Mouse (Mus musculus) midbrain, embryonic 14.5 days (tissue): ENCODE data around the gene Pcgf3. TPM values are rescaled to one million over a fixed set of nuclear protein-coding genes. Genes with fewer than 3 reads are reported as not detected.

Source experiments
- ATAC-seq: fragments of 200-750 bp; cut with Nextera tagmentation; 2 replicates; pipeline ENCODE4 v1.8.0; 2017; ENCODE audit warnings: moderate number of reproducible peaks, moderate library complexity; ENCODE audit not compliant: low FRiP score, low TSS enrichment
- DNase-seq: peaks from one replicate; pipeline ENCODE4 v3.0.0-alpha.2; 2015
- H3K27ac ChIP-seq: fragments of 300-500 bp; sonication (generic); replicated peaks from 2 replicates; pipeline ENCODE4 v1.5.1; 2014; ENCODE audit warnings: mild to moderate bottlenecking, low read depth, low read length, moderate library complexity
- H3K27me3 ChIP-seq: fragments of 300-500 bp; sonication (generic); 2 replicates; pipeline ENCODE4 v1.6.1; 2014; ENCODE audit warnings: low read length, control low read depth, mixed read lengths; ENCODE audit not compliant: control insufficient read depth, insufficient read depth
- H3K36me3 ChIP-seq: fragments of 300-500 bp; sonication (generic); 2 replicates; pipeline ENCODE4 v1.6.1; 2014; ENCODE audit warnings: low read length, control low read depth; ENCODE audit not compliant: control insufficient read depth, insufficient read depth
- H3K4me1 ChIP-seq: fragments of 300-500 bp; sonication (generic); 2 replicates; pipeline ENCODE4 v1.6.1; 2014; ENCODE audit warnings: mild to moderate bottlenecking, antibody characterized with exemption, low read length, control low read depth; ENCODE audit not compliant: control insufficient read depth, insufficient read depth
- H3K4me2 ChIP-seq: fragments of 300-500 bp; sonication (generic); 2 replicates; pipeline ENCODE4 v1.6.1; 2014; ENCODE audit warnings: mild to moderate bottlenecking, low read length, moderate library complexity
- H3K4me3 ChIP-seq: fragments of 300-500 bp; sonication (generic); replicated peaks from 2 replicates; pipeline ENCODE4 v1.5.1; 2014; ENCODE audit warnings: low read depth, low read length
- H3K9ac ChIP-seq: fragments of 300-500 bp; sonication (generic); replicated peaks from 2 replicates; pipeline ENCODE4 v1.6.1; 2014; ENCODE audit warnings: mild to moderate bottlenecking, low read length, moderate library complexity
- H3K9me3 ChIP-seq: fragments of 300-500 bp; sonication (generic); 2 replicates; pipeline ENCODE4 v1.6.1; 2016; ENCODE audit warnings: low read length, control low read depth, mixed read lengths; ENCODE audit not compliant: control insufficient read depth
- WGBS: fragments of 180-500 bp; shearing (Covaris S2); extraction: QIAGEN DNeasy Blood & Tissue Kit; methylation state at CpG from one replicate; pipeline ENCODE4 v1.1.7; 2014; 5-methylcytosine and 5-hydroxymethylcytosine counted together
- polyA plus RNA-seq: library from polyadenylated mRNA; unstranded; fragments of >200 nt; fragmentation: Nextera tagmentation; extraction: Ambion mirVana; gene quantifications from 2 replicates; pipeline ENCODE4 v1.2.1, GENCODE M21; 2014

Gene Pcgf3
- polyA plus RNA-seq, 1 experiment from 2014 or later = 35.2 TPM

- H3K4me3 ChIP-seq = no peak overlapping the region
- no peak overlapping the region for H3K27ac ChIP-seq
- H3K4me2 ChIP-seq = no peak overlapping the region
- no peak for DNase-seq
- peaks cover 14% of the 10 kb centered on the region; the same call in 1 of the 2 replicates for H3K27me3 ChIP-seq
- WGBS = 91% methylated on average over 3 of the region's 3 CpGs
- no peak overlapping the region for H3K9ac ChIP-seq
- H3K4me1 ChIP-seq = peaks cover 4% of the 10 kb centered on the region; the same call in 1 of the 2 replicates
- no peaks in the 10 kb centered on the region for H3K9me3 ChIP-seq
- H3K36me3 ChIP-seq = no peaks in the 10 kb centered on the region
- no peak for ATAC-seq
These were observed 14.1 kb upstream of the Pcgf3 start for GRCm38 (mm10) chr5:108446973-108447372.

- WGBS = 87% methylated on average over 7 of the region's 7 CpGs
- no peak overlapping the region for H3K4me3 ChIP-seq
- ATAC-seq = no peak
These were observed 13.2 kb upstream of the Pcgf3 start for GRCm38 (mm10) chr5:108447857-108448256.

GRCm38 (mm10) chr5:108448785-108449668 lies 12.0 kb upstream of the Pcgf3 start, which contains the start of gene Mfsd7a:
TSS of gene Mfsd7a (minus strand) at chr5:108448891.
- 14% methylated on average over 24 of the region's 24 CpGs for WGBS
- H3K9me3 ChIP-seq = no peaks in the 10 kb centered on the region
- peak within 1 kb of the TSS; percentile 17 for H3K4me3 ChIP-seq
- no peaks in the 10 kb centered on the region for H3K36me3 ChIP-seq
- H3K4me1 ChIP-seq = peaks cover 4% of the 10 kb centered on the region; the same call in 1 of the 2 replicates
- H3K4me2 ChIP-seq = peak within 1 kb of the TSS; percentile 50
- H3K9ac ChIP-seq = peak within 1 kb of the TSS; percentile 9; the same call in 1 of the 2 replicates
- ATAC-seq (no peak), DNase-seq (peak; percentile 37)
- no peak within 1 kb of the TSS for H3K27ac ChIP-seq
- H3K27me3 ChIP-seq = peaks cover 14% of the 10 kb centered on the region; the same call in 1 of the 2 replicates

More at GRCm38 (mm10) chr5:108447857-108448256, 13.2 kb upstream of the Pcgf3 start:
- no peak for DNase-seq
- no peak overlapping the region for H3K4me2 ChIP-seq
- peaks cover 4% of the 10 kb centered on the region; the same call in 1 of the 2 replicates for H3K4me1 ChIP-seq
- no peaks in the 10 kb centered on the region for H3K36me3 ChIP-seq
- no peaks in the 10 kb centered on the region for H3K9me3 ChIP-seq
- no peak overlapping the region for H3K27ac ChIP-seq
- H3K9ac ChIP-seq = no peak overlapping the region
- H3K27me3 ChIP-seq = peaks cover 14% of the 10 kb centered on the region; the same call in 1 of the 2 replicates

- H3K9ac ChIP-seq = no peak overlapping the region
- peaks cover 4% of the 10 kb centered on the region; the same call in 1 of the 2 replicates for H3K4me1 ChIP-seq
- 81% methylated on average over 8 of the region's 8 CpGs for WGBS
- DNase-seq (no peak), ATAC-seq (no peak)
- peaks cover 14% of the 10 kb centered on the region; the same call in 1 of the 2 replicates for H3K27me3 ChIP-seq
- H3K27ac ChIP-seq = no peak overlapping the region
- no peak overlapping the region for H3K4me2 ChIP-seq
- H3K4me3 ChIP-seq = no peak overlapping the region
- no peaks in the 10 kb centered on the region for H3K36me3 ChIP-seq
- H3K9me3 ChIP-seq = no peaks in the 10 kb centered on the region
These were observed 10.0 kb upstream of the Pcgf3 start for GRCm38 (mm10) chr5:108450837-108451540.

GRCm38 (mm10) chr5:108451611-108452010 lies 9.4 kb upstream of the Pcgf3 start:
- H3K27ac ChIP-seq = no peak overlapping the region
- H3K4me1 ChIP-seq = peaks cover 4% of the 10 kb centered on the region; the same call in 1 of the 2 replicates
- WGBS = 83% methylated on average over 1 of the region's 1 CpGs
- no peak overlapping the region for H3K4me2 ChIP-seq
- ATAC-seq = no peak
- no peak overlapping the region for H3K9ac ChIP-seq
- no peak for DNase-seq
- no peaks in the 10 kb centered on the region for H3K36me3 ChIP-seq
- no peaks in the 10 kb centered on the region for H3K9me3 ChIP-seq
- H3K4me3 ChIP-seq = no peak overlapping the region
- H3K27me3 ChIP-seq = peaks cover 14% of the 10 kb centered on the region; the same call in 1 of the 2 replicates

GRCm38 (mm10) chr5:108452422-108452821 lies 8.6 kb upstream of the Pcgf3 start:
- Histone ChIP-seq H3K27me3 (peaks cover 14% of the 10 kb centered on the region; the same call in 1 of the 2 replicates), H3K4me3 (no peak overlapping the region), H3K36me3 (no peaks in the 10 kb centered on the region), H3K9ac (no peak overlapping the region), H3K4me1 (peaks cover 4% of the 10 kb centered on the region; the same call in 1 of the 2 replicates), H3K27ac (no peak overlapping the region), H3K9me3 (no peaks in the 10 kb centered on the region), H3K4me2 (no peak overlapping the region)
- ATAC-seq = no peak
- DNase-seq = no peak
- 87% methylated on average over 1 of the region's 1 CpGs for WGBS

- Histone ChIP-seq H3K4me3 (no peak overlapping the region), H3K9me3 (no peaks in the 10 kb centered on the region), H3K27ac (no peak overlapping the region), H3K27me3 (0 out of 2 replicates have a peak, but pooled peaks cover 11% of the 10 kb centered on the region), H3K9ac (no peak overlapping the region), H3K36me3 (no peaks in the 10 kb centered on the region), H3K4me1 (no peaks in the 10 kb centered on the region), H3K4me2 (no peak overlapping the region)
- ATAC-seq (no peak), DNase-seq (no peak)
- WGBS = 52% methylated on average over 3 of the region's 3 CpGs
These were observed 6.9 kb upstream of the Pcgf3 start for GRCm38 (mm10) chr5:108454094-108454493.

GRCm38 (mm10) chr5:108458706-108459105 lies 2.3 kb upstream of the Pcgf3 start:
- no peak for DNase-seq

More at GRCm38 (mm10) chr5:108458706-108459105, 2.3 kb upstream of the Pcgf3 start:
- no peak overlapping the region for H3K9ac ChIP-seq
- no peaks in the 10 kb centered on the region for H3K9me3 ChIP-seq
- no peak overlapping the region for H3K4me3 ChIP-seq
- H3K27ac ChIP-seq = no peak overlapping the region
- H3K4me1 ChIP-seq = peaks cover 22% of the 10 kb centered on the region
- ATAC-seq = no peak
- WGBS = 77% methylated on average over 2 of the region's 2 CpGs
- H3K36me3 ChIP-seq = no peaks in the 10 kb centered on the region
- no peak overlapping the region for H3K4me2 ChIP-seq
- H3K27me3 ChIP-seq = 0 out of 2 replicates have a peak, but pooled peaks cover 6% of the 10 kb centered on the region
